Mouse (Mus musculus): ENCODE measurements around the gene Polr3gl. TPM values are rescaled to one million over a fixed set of nuclear protein-coding genes. Genes with fewer than 3 reads are reported as not detected.

Gene Polr3gl
- polyA plus RNA-seq, 2 experiments: 11.9 to 51.7 TPM

GRCm38 (mm10) chr3:96566661-96567450 is 27.1 kb downstream of the Polr3gl start:
- H3K4me1 ChIP-seq (ENCODE audit: control insufficient read depth, insufficient read depth, low read length): peaks cover 8% of the 10 kb centered on the region
- no peaks in the 10 kb centered on the region for H3K27me3 ChIP-seq (ENCODE audit: control insufficient read depth, insufficient read depth, low read length)
- no peaks in the 10 kb centered on the region for H3K9me3 ChIP-seq (ENCODE audit: control insufficient read depth, low read length)
- H3K4me3 ChIP-seq (replicated peaks; ENCODE audit: low read length): no peak overlapping the region
- 81% methylated on average over 8 of the region's 8 CpGs for WGBS
- peaks cover under 1% of the 10 kb centered on the region; the same call in 1 of the 2 replicates for H3K36me3 ChIP-seq (ENCODE audit: control insufficient read depth, insufficient read depth, low read length)
- no peak overlapping the region for H3K4me2 ChIP-seq (replicated peaks; ENCODE audit: low read depth, low read length, severe bottlenecking)
- ATAC-seq (ENCODE audit: low FRiP score, low read depth): no peak
- TF ChIP-seq POLR2A (IDR thresholded peaks at IDR 0.05; ENCODE audit: borderline replicate concordance, extremely low read depth, insufficient read depth, insufficient read length): no peak
- no peak for DNase-seq (ENCODE audit: low spot score)
- H3K27ac ChIP-seq (replicated peaks; ENCODE audit: low read depth, low read length): no peak overlapping the region
- H3K9ac ChIP-seq (ENCODE audit: low read depth, low read length, severe bottlenecking): no peak overlapping the region

GRCm38 (mm10) chr3:96565105-96565504 is 28.9 kb downstream of the Polr3gl start:
- DNase-seq (ENCODE audit: low spot score): no peak
- no peak for ATAC-seq (ENCODE audit: low FRiP score, low read depth)
- H3K4me2 ChIP-seq (replicated peaks; ENCODE audit: low read depth, low read length, severe bottlenecking): no peak overlapping the region
- no peak overlapping the region for H3K27ac ChIP-seq (replicated peaks; ENCODE audit: low read depth, low read length)
- no peak overlapping the region for H3K4me3 ChIP-seq (replicated peaks; ENCODE audit: low read length)
- H3K27me3 ChIP-seq (ENCODE audit: control insufficient read depth, insufficient read depth, low read length): no peaks in the 10 kb centered on the region
- WGBS: 94% methylated on average over 2 of the region's 3 CpGs
- no peak for TF ChIP-seq POLR2A (IDR thresholded peaks at IDR 0.05; ENCODE audit: borderline replicate concordance, extremely low read depth, insufficient read depth, insufficient read length)
- peaks cover 17% of the 10 kb centered on the region for H3K36me3 ChIP-seq (ENCODE audit: control insufficient read depth, insufficient read depth, low read length)
- H3K9me3 ChIP-seq (ENCODE audit: control insufficient read depth, low read length): no peaks in the 10 kb centered on the region
- no peak overlapping the region for H3K9ac ChIP-seq (ENCODE audit: low read depth, low read length, severe bottlenecking)
- peaks cover 19% of the 10 kb centered on the region for H3K4me1 ChIP-seq (ENCODE audit: control insufficient read depth, insufficient read depth, low read length)

GRCm38 (mm10) chr3:96564633-96565032 is 29.3 kb downstream of the Polr3gl start:
- Histone ChIP-seq H3K27me3 (ENCODE audit: control insufficient read depth, insufficient read depth, low read length) (no peaks in the 10 kb centered on the region), H3K9me3 (ENCODE audit: control insufficient read depth, low read length) (no peaks in the 10 kb centered on the region), H3K9ac (ENCODE audit: low read depth, low read length, severe bottlenecking) (no peak overlapping the region), H3K4me2 (replicated peaks; ENCODE audit: low read depth, low read length, severe bottlenecking) (no peak overlapping the region), H3K36me3 (ENCODE audit: control insufficient read depth, insufficient read depth, low read length) (peaks cover 22% of the 10 kb centered on the region), H3K4me3 (replicated peaks; ENCODE audit: low read length) (no peak overlapping the region), H3K27ac (replicated peaks; ENCODE audit: low read depth, low read length) (peak overlapping the region; percentile 55; the same call in 1 of the 2 replicates), H3K4me1 (ENCODE audit: control insufficient read depth, insufficient read depth, low read length) (peaks cover 24% of the 10 kb centered on the region)
- TF ChIP-seq POLR2A (IDR thresholded peaks at IDR 0.05; ENCODE audit: borderline replicate concordance, extremely low read depth, insufficient read depth, insufficient read length): no peak
- 47% methylated on average over 7 of the region's 7 CpGs for WGBS
- ATAC-seq (ENCODE audit: low FRiP score, low read depth) (no peak), DNase-seq (ENCODE audit: low spot score) (no peak)

GRCm38 (mm10) chr3:96563911-96564632 is 29.9 kb downstream of the Polr3gl start:
- no peak; the same call in 1 of the 2 replicates for ATAC-seq (ENCODE audit: low FRiP score, low read depth)
- DNase-seq (ENCODE audit: low spot score): no peak
- H3K27me3 ChIP-seq (ENCODE audit: control insufficient read depth, insufficient read depth, low read length): no peaks in the 10 kb centered on the region
- WGBS: 41% methylated on average over 10 of the region's 10 CpGs
- peaks cover 25% of the 10 kb centered on the region for H3K36me3 ChIP-seq (ENCODE audit: control insufficient read depth, insufficient read depth, low read length)
- H3K27ac ChIP-seq (replicated peaks; ENCODE audit: low read depth, low read length): peak overlapping the region; percentile 55; the same call in 1 of the 2 replicates
- H3K4me2 ChIP-seq (replicated peaks; ENCODE audit: low read depth, low read length, severe bottlenecking): no peak overlapping the region
- no peak overlapping the region for H3K9ac ChIP-seq (ENCODE audit: low read depth, low read length, severe bottlenecking)
- H3K9me3 ChIP-seq (ENCODE audit: control insufficient read depth, low read length): no peaks in the 10 kb centered on the region
- H3K4me1 ChIP-seq (ENCODE audit: control insufficient read depth, insufficient read depth, low read length): peaks cover 28% of the 10 kb centered on the region
- no peak overlapping the region for H3K4me3 ChIP-seq (replicated peaks; ENCODE audit: low read length)
- TF ChIP-seq POLR2A (IDR thresholded peaks at IDR 0.05; ENCODE audit: borderline replicate concordance, extremely low read depth, insufficient read depth, insufficient read length): no peak

- peaks cover 25% of the 10 kb centered on the region for H3K36me3 ChIP-seq (ENCODE audit: control insufficient read depth, insufficient read depth, low read length)
- peaks cover 28% of the 10 kb centered on the region for H3K4me1 ChIP-seq (ENCODE audit: control insufficient read depth, insufficient read depth, low read length)
- no peaks in the 10 kb centered on the region for H3K27me3 ChIP-seq (ENCODE audit: control insufficient read depth, insufficient read depth, low read length)
- DNase-seq (ENCODE audit: low spot score): no peak
- H3K9ac ChIP-seq (ENCODE audit: low read depth, low read length, severe bottlenecking): no peak overlapping the region
- 92% methylated on average over 8 of the region's 8 CpGs for WGBS
- H3K4me2 ChIP-seq (replicated peaks; ENCODE audit: low read depth, low read length, severe bottlenecking): no peak overlapping the region
- no peaks in the 10 kb centered on the region for H3K9me3 ChIP-seq (ENCODE audit: control insufficient read depth, low read length)
- no peak overlapping the region for H3K4me3 ChIP-seq (replicated peaks; ENCODE audit: low read length)
- no peak for ATAC-seq (ENCODE audit: low FRiP score, low read depth)
- no peak overlapping the region for H3K27ac ChIP-seq (replicated peaks; ENCODE audit: low read depth, low read length)
- TF ChIP-seq POLR2A (IDR thresholded peaks at IDR 0.05; ENCODE audit: borderline replicate concordance, extremely low read depth, insufficient read depth, insufficient read length): no peak
Measured at GRCm38 (mm10) chr3:96563267-96563666, 30.7 kb downstream of the Polr3gl start.
